Mouse (Mus musculus) midbrain, embryonic 14.5 days (tissue): Measurements from ENCODE around the gene Fbxo30. TPM values are rescaled to one million over a fixed set of nuclear protein-coding genes. Genes with fewer than 3 reads are reported as not detected.
A peak's percentile ranks its signal among the peaks of the same experiment; 100 is the strongest.
"Not testable (repeated sequence)": the region's sequence is repeated elsewhere in the genome, so short reads cannot be mapped to it uniquely, and the experiment has no call there.

Experiments used
- ATAC-seq: fragments of 200-750 bp; cut with Nextera tagmentation; 2 replicates; pipeline ENCODE4 v1.8.0; 2017; ENCODE audit warnings: moderate number of reproducible peaks, moderate library complexity; ENCODE audit not compliant: low FRiP score, low TSS enrichment
- DNase-seq: peaks from one replicate; pipeline ENCODE4 v3.0.0-alpha.2; 2015
- H3K27ac ChIP-seq: fragments of 300-500 bp; sonication (generic); replicated peaks from 2 replicates; pipeline ENCODE4 v1.5.1; 2014; ENCODE audit warnings: mild to moderate bottlenecking, low read depth, low read length, moderate library complexity
- H3K27me3 ChIP-seq: fragments of 300-500 bp; sonication (generic); 2 replicates; pipeline ENCODE4 v1.6.1; 2014; ENCODE audit warnings: low read length, control low read depth, mixed read lengths; ENCODE audit not compliant: control insufficient read depth, insufficient read depth
- H3K36me3 ChIP-seq: fragments of 300-500 bp; sonication (generic); 2 replicates; pipeline ENCODE4 v1.6.1; 2014; ENCODE audit warnings: low read length, control low read depth; ENCODE audit not compliant: control insufficient read depth, insufficient read depth
- H3K4me1 ChIP-seq: fragments of 300-500 bp; sonication (generic); 2 replicates; pipeline ENCODE4 v1.6.1; 2014; ENCODE audit warnings: mild to moderate bottlenecking, antibody characterized with exemption, low read length, control low read depth; ENCODE audit not compliant: control insufficient read depth, insufficient read depth
- H3K4me2 ChIP-seq: fragments of 300-500 bp; sonication (generic); 2 replicates; pipeline ENCODE4 v1.6.1; 2014; ENCODE audit warnings: mild to moderate bottlenecking, low read length, moderate library complexity
- H3K4me3 ChIP-seq: fragments of 300-500 bp; sonication (generic); replicated peaks from 2 replicates; pipeline ENCODE4 v1.5.1; 2014; ENCODE audit warnings: low read depth, low read length
- H3K9ac ChIP-seq: fragments of 300-500 bp; sonication (generic); replicated peaks from 2 replicates; pipeline ENCODE4 v1.6.1; 2014; ENCODE audit warnings: mild to moderate bottlenecking, low read length, moderate library complexity
- H3K9me3 ChIP-seq: fragments of 300-500 bp; sonication (generic); 2 replicates; pipeline ENCODE4 v1.6.1; 2016; ENCODE audit warnings: low read length, control low read depth, mixed read lengths; ENCODE audit not compliant: control insufficient read depth
- WGBS: fragments of 180-500 bp; shearing (Covaris S2); extraction: QIAGEN DNeasy Blood & Tissue Kit; methylation state at CpG from one replicate; pipeline ENCODE4 v1.1.7; 2014; 5-methylcytosine and 5-hydroxymethylcytosine counted together
- polyA plus RNA-seq: library from polyadenylated mRNA; unstranded; fragments of >200 nt; fragmentation: Nextera tagmentation; extraction: Ambion mirVana; gene quantifications from 2 replicates; pipeline ENCODE4 v1.2.1, GENCODE M21; 2014

The Fbxo30 gene
- polyA plus RNA-seq = 13.8 and 21.3 TPM in 2 replicates

GRCm38 (mm10) chr10:11280578-11281463 lies at the start of gene Fbxo30:
Gene Fbxo30 (plus strand): TSS chr10:11281330.
- ATAC-seq (peak; percentile 95), DNase-seq (peak; percentile 94)
- Histone ChIP-seq H3K9me3 (no peaks in the 10 kb centered on the region), H3K36me3 (no peaks in the 10 kb centered on the region), H3K27ac (peak within 1 kb of the TSS; percentile 94), H3K27me3 (no peaks in the 10 kb centered on the region), H3K9ac (peak within 1 kb of the TSS; percentile 91), H3K4me2 (peak within 1 kb of the TSS; percentile 86), H3K4me1 (peaks cover 5% of the 10 kb centered on the region; the same call in 1 of the 2 replicates), H3K4me3 (peak within 1 kb of the TSS; percentile 94)
- under 1% methylated on average over 88 of the region's 93 CpGs for WGBS

- no peak overlapping the region for H3K4me3 ChIP-seq
- ATAC-seq (no peak), DNase-seq (no peak)
- H3K4me2 ChIP-seq = no peak overlapping the region
- H3K27ac ChIP-seq = no peak overlapping the region
- no peaks in the 10 kb centered on the region for H3K36me3 ChIP-seq
- no peaks in the 10 kb centered on the region for H3K9me3 ChIP-seq
- no peaks in the 10 kb centered on the region for H3K4me1 ChIP-seq
- no peaks in the 10 kb centered on the region for H3K27me3 ChIP-seq
- no peak overlapping the region for H3K9ac ChIP-seq
- WGBS = 80% methylated on average over 3 of the region's 3 CpGs
Observed at GRCm38 (mm10) chr10:11233208-11233607, 47.9 kb upstream of the Fbxo30 start.

- not testable (repeated sequence) for H3K9me3 ChIP-seq, H3K27me3 ChIP-seq, H3K9ac ChIP-seq, H3K4me2 ChIP-seq, H3K4me1 ChIP-seq, H3K27ac ChIP-seq, H3K36me3 ChIP-seq, DNase-seq, H3K4me3 ChIP-seq, ATAC-seq
- WGBS = 53% methylated on average over 3 of the region's 3 CpGs
Observed at GRCm38 (mm10) chr10:11242988-11243387, 38.1 kb upstream of the Fbxo30 start.

DNA sequence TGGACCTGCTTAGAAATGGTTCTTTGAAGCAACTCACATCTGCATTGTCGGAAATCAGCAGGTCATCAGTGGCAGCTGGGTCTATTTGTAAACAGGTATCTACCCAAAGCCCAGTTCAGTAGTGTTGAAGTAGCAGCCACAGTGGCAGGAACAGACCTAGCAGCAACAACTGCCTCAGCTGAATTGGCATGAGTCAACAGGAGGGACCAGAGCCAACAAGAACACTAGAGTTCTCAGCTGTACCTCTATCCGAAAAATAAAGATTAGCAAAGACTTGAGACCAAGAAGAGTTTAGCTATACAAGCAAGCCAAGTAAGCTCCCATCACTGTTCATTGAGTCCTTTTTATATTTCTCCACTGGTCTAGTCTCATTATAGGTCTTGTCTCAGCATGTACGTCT lies 32.9 kb upstream of the Fbxo30 start:
- DNase-seq = no peak
- Histone ChIP-seq H3K4me2 (no peak overlapping the region), H3K9me3 (no peaks in the 10 kb centered on the region), H3K9ac (no peak overlapping the region), H3K27ac (no peak overlapping the region), H3K27me3 (no peaks in the 10 kb centered on the region), H3K4me3 (no peak overlapping the region), H3K4me1 (no peaks in the 10 kb centered on the region), H3K36me3 (no peaks in the 10 kb centered on the region)
- ATAC-seq = no peak
- WGBS = 91% methylated on average over 3 of the region's 3 CpGs

DNA sequence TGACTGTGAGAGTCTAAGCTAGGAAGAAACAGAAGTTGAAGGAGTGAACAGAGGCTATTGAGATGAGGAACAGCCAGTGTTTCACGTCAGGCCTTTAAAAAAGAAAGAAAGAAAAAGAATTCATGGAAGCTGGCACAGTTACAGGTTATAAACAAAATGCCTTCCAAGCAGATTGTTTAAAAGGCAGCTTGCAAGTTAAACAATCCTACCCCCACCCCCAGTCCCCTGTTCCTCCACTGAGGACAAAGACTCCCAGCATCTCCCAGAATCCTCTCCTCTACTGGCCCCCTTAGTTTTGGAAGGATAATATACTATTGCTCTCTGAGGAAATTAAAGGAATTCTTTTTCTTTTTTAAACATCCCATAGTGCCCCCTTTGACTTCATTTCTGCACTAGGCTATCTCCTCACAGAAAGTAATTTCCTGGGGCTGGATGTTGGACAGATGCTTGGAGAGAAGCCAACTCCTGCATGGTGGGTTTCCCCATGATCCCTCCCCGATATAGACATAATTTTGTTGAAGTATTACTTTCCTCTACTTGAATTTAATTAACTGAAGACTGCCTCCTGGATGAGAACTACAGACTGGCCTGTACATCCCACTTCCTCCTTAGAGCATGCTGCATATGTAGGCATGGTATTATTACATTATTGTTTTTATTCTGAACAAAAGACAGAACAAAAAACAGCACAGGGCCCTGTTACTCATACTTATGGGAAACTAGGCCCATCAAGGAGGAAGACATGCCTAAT lies 30.7 kb upstream of the Fbxo30 start:
- Histone ChIP-seq H3K9me3 (no peaks in the 10 kb centered on the region), H3K4me1 (no peaks in the 10 kb centered on the region), H3K27ac (no peak overlapping the region), H3K4me2 (no peak overlapping the region), H3K4me3 (no peak overlapping the region), H3K27me3 (no peaks in the 10 kb centered on the region), H3K9ac (no peak overlapping the region), H3K36me3 (no peaks in the 10 kb centered on the region)
- WGBS = 52% methylated on average over 2 of the region's 2 CpGs
- DNase-seq (peak; percentile 14), ATAC-seq (no peak)

DNA sequence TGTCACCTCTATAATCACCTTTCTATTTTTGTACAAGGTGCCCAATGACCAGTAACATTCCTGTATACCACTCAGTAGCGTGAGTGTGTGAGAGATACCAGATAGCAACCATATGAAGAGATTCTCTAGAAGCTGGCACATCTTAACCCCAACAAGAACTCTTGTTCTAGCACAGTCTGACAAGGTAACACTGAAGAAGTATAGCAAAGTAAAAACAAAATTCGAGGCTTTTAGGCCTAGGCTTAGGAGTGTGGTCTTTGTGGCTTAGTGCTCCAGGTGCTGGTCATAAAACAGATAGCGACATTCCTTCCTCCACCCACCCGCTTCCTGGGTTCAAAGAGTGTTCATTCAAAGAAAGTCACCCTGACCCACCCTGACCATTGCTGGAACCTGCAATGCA lies 27.5 kb upstream of the Fbxo30 start:
- H3K36me3 ChIP-seq, DNase-seq, H3K9me3 ChIP-seq, H3K4me2 ChIP-seq, H3K27ac ChIP-seq, ATAC-seq, H3K4me1 ChIP-seq, H3K27me3 ChIP-seq, H3K4me3 ChIP-seq, H3K9ac ChIP-seq: not testable (repeated sequence)
- 91% methylated on average over 4 of the region's 4 CpGs for WGBS

DNA sequence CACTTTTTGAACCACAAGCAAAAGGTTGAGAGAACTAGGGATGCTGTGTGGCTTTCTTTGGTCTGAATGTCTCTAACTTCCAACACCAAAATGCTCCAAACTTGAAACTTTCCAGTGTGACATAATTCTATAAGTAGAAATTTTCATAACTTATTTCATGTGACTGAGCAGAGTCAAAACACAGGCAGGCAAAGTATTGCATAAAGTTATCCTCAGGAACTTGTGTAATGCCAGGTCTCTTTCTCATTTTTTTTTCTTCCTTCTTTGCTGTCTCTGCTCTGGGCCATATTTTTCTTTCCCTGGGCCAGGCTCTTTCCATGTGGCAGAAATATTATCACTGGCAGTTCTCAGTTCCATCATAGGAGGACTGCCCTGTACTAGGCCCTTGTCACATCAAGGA lies 21.0 kb upstream of the Fbxo30 start:
- ATAC-seq = no peak

GRCm38 (mm10) chr10:11262292-11262691 lies 18.8 kb upstream of the Fbxo30 start:
- ATAC-seq, H3K4me1 ChIP-seq, H3K9me3 ChIP-seq, H3K36me3 ChIP-seq, H3K27me3 ChIP-seq, H3K9ac ChIP-seq, H3K4me2 ChIP-seq, H3K4me3 ChIP-seq, DNase-seq, H3K27ac ChIP-seq: not testable (repeated sequence)
- 86% methylated on average over 2 of the region's 2 CpGs for WGBS

More for the DNA sequence above, 21.0 kb upstream of the Fbxo30 start:
- Histone ChIP-seq H3K4me3 (no peak overlapping the region), H3K27ac (no peak overlapping the region), H3K9ac (no peak overlapping the region), H3K36me3 (no peaks in the 10 kb centered on the region), H3K27me3 (no peaks in the 10 kb centered on the region), H3K4me1 (no peaks in the 10 kb centered on the region), H3K9me3 (no peaks in the 10 kb centered on the region), H3K4me2 (no peak overlapping the region)
- DNase-seq = no peak
